Mouse (Mus musculus): ENCODE data around the gene Rasgrf1. TPM values are rescaled to one million over a fixed set of nuclear protein-coding genes. Genes with fewer than 3 reads are reported as not detected.
A peak's percentile ranks its signal among the peaks of the same experiment; 100 is the strongest.

Rasgrf1 gene
- total and polyA plus RNA-seq, 2 experiments from 2014 or later, result 28.3 to 53.4 TPM

GRCm38 (mm10) chr9:90021442-90021841, 111.7 kb downstream of the Rasgrf1 start:
- no peaks in the 10 kb centered on the region for H3K9me3 ChIP-seq (ENCODE audit: low read length)
- no peaks in the 10 kb centered on the region for H3K27me3 ChIP-seq (ENCODE audit: insufficient read depth, low read length)
- H3K27ac ChIP-seq, result no peak overlapping the region
- no peak for ATAC-seq
- H3K4me1 ChIP-seq (ENCODE audit: insufficient read depth, low read length), result no peaks in the 10 kb centered on the region
- TF ChIP-seq CTCF (IDR thresholded peaks at IDR 0.05; ENCODE audit: low read depth), result no peak
- 90% methylated on average over 4 of the region's 4 CpGs for WGBS
- no peak overlapping the region for H3K4me2 ChIP-seq (ENCODE audit: low read depth, low read length)
- H3K36me3 ChIP-seq (ENCODE audit: insufficient read depth, low read length), result no peaks in the 10 kb centered on the region
- H3K4me3 ChIP-seq (ENCODE audit: low read length), result no peak overlapping the region
- no peak for DNase-seq (ENCODE audit: low spot score)
- no peak overlapping the region for H3K9ac ChIP-seq (replicated peaks; ENCODE audit: low read length)

- H3K4me2 ChIP-seq (ENCODE audit: low read depth, low read length), result no peak overlapping the region
- H3K36me3 ChIP-seq (ENCODE audit: insufficient read depth, low read length), result no peaks in the 10 kb centered on the region
- H3K9me3 ChIP-seq (ENCODE audit: low read length), result no peaks in the 10 kb centered on the region
- H3K4me3 ChIP-seq (ENCODE audit: low read length), result no peak overlapping the region
- ATAC-seq (no peak), DNase-seq (ENCODE audit: low spot score) (no peak)
- no peaks in the 10 kb centered on the region for H3K4me1 ChIP-seq (ENCODE audit: insufficient read depth, low read length)
- WGBS, result 91% methylated on average over 6 of the region's 6 CpGs
- H3K27me3 ChIP-seq (ENCODE audit: insufficient read depth, low read length), result no peaks in the 10 kb centered on the region
- H3K9ac ChIP-seq (replicated peaks; ENCODE audit: low read length), result no peak overlapping the region
- peak; percentile 13; the same call in 1 of the 2 replicates for TF ChIP-seq CTCF (IDR thresholded peaks at IDR 0.05; ENCODE audit: low read depth)
- no peak overlapping the region for H3K27ac ChIP-seq
Measured at GRCm38 (mm10) chr9:90027709-90028108, 118.0 kb downstream of the Rasgrf1 start.

- no peak overlapping the region for H3K27ac ChIP-seq
- DNase-seq (ENCODE audit: low spot score) (no peak), ATAC-seq (no peak)
- H3K27me3 ChIP-seq (ENCODE audit: insufficient read depth, low read length), result no peaks in the 10 kb centered on the region
- no peaks in the 10 kb centered on the region for H3K4me1 ChIP-seq (ENCODE audit: insufficient read depth, low read length)
- no peak overlapping the region for H3K4me2 ChIP-seq (ENCODE audit: low read depth, low read length)
- no peak overlapping the region for H3K4me3 ChIP-seq (ENCODE audit: low read length)
- TF ChIP-seq CTCF (IDR thresholded peaks at IDR 0.05; ENCODE audit: low read depth), result no peak
- no peaks in the 10 kb centered on the region for H3K36me3 ChIP-seq (ENCODE audit: insufficient read depth, low read length)
- 84% methylated on average over 4 of the region's 4 CpGs for WGBS
- no peaks in the 10 kb centered on the region for H3K9me3 ChIP-seq (ENCODE audit: low read length)
- H3K9ac ChIP-seq (replicated peaks; ENCODE audit: low read length), result no peak overlapping the region
Measured at GRCm38 (mm10) chr9:90033922-90034321, 124.2 kb downstream of the Rasgrf1 start.

GRCm38 (mm10) chr9:90035168-90035567, 125.5 kb downstream of the Rasgrf1 start:
- Histone ChIP-seq H3K4me2 (ENCODE audit: low read depth, low read length) (no peak overlapping the region), H3K4me3 (ENCODE audit: low read length) (no peak overlapping the region), H3K27ac (no peak overlapping the region), H3K4me1 (ENCODE audit: insufficient read depth, low read length) (no peaks in the 10 kb centered on the region), H3K9me3 (ENCODE audit: low read length) (no peaks in the 10 kb centered on the region), H3K9ac (replicated peaks; ENCODE audit: low read length) (no peak overlapping the region), H3K27me3 (ENCODE audit: insufficient read depth, low read length) (no peaks in the 10 kb centered on the region), H3K36me3 (ENCODE audit: insufficient read depth, low read length) (no peaks in the 10 kb centered on the region)
- no peak for DNase-seq (ENCODE audit: low spot score)
- no peak for TF ChIP-seq CTCF (IDR thresholded peaks at IDR 0.05; ENCODE audit: low read depth)
- 77% methylated on average over 2 of the region's 2 CpGs for WGBS
- no peak for ATAC-seq

- ATAC-seq, result no peak
- WGBS, result 96% methylated on average over 3 of the region's 3 CpGs
Measured at GRCm38 (mm10) chr9:90035794-90036193, 126.1 kb downstream of the Rasgrf1 start.

GRCm38 (mm10) chr9:90036313-90036712, 126.6 kb downstream of the Rasgrf1 start:
- Histone ChIP-seq H3K4me2 (ENCODE audit: low read depth, low read length) (no peak overlapping the region), H3K27me3 (ENCODE audit: insufficient read depth, low read length) (no peaks in the 10 kb centered on the region), H3K36me3 (ENCODE audit: insufficient read depth, low read length) (no peaks in the 10 kb centered on the region), H3K9me3 (ENCODE audit: low read length) (no peaks in the 10 kb centered on the region), H3K4me3 (ENCODE audit: low read length) (no peak overlapping the region), H3K9ac (replicated peaks; ENCODE audit: low read length) (no peak overlapping the region), H3K27ac (no peak overlapping the region), H3K4me1 (ENCODE audit: insufficient read depth, low read length) (no peaks in the 10 kb centered on the region)
- no peak for TF ChIP-seq CTCF (IDR thresholded peaks at IDR 0.05; ENCODE audit: low read depth)
- no peak for DNase-seq (ENCODE audit: low spot score)
- WGBS, result 80% methylated on average over 4 of the region's 4 CpGs
- no peak for ATAC-seq

More at GRCm38 (mm10) chr9:90035794-90036193, 126.1 kb downstream of the Rasgrf1 start:
- no peaks in the 10 kb centered on the region for H3K36me3 ChIP-seq (ENCODE audit: insufficient read depth, low read length)
- TF ChIP-seq CTCF (IDR thresholded peaks at IDR 0.05; ENCODE audit: low read depth), result no peak
- H3K27me3 ChIP-seq (ENCODE audit: insufficient read depth, low read length), result no peaks in the 10 kb centered on the region
- H3K9ac ChIP-seq (replicated peaks; ENCODE audit: low read length), result no peak overlapping the region
- no peak overlapping the region for H3K4me3 ChIP-seq (ENCODE audit: low read length)
- no peaks in the 10 kb centered on the region for H3K9me3 ChIP-seq (ENCODE audit: low read length)
- no peak overlapping the region for H3K27ac ChIP-seq
- H3K4me2 ChIP-seq (ENCODE audit: low read depth, low read length), result no peak overlapping the region
- no peaks in the 10 kb centered on the region for H3K4me1 ChIP-seq (ENCODE audit: insufficient read depth, low read length)
- DNase-seq (ENCODE audit: low spot score), result no peak

GRCm38 (mm10) chr9:90038535-90038934, 128.8 kb downstream of the Rasgrf1 start:
- no peaks in the 10 kb centered on the region for H3K9me3 ChIP-seq (ENCODE audit: low read length)
- 65% methylated on average over 4 of the region's 4 CpGs for WGBS
- H3K27me3 ChIP-seq (ENCODE audit: insufficient read depth, low read length), result no peaks in the 10 kb centered on the region
- no peak for TF ChIP-seq CTCF (IDR thresholded peaks at IDR 0.05; ENCODE audit: low read depth)
- H3K4me2 ChIP-seq (ENCODE audit: low read depth, low read length), result no peak overlapping the region
- no peak overlapping the region for H3K9ac ChIP-seq (replicated peaks; ENCODE audit: low read length)
- H3K4me1 ChIP-seq (ENCODE audit: insufficient read depth, low read length), result no peaks in the 10 kb centered on the region
- H3K36me3 ChIP-seq (ENCODE audit: insufficient read depth, low read length), result no peaks in the 10 kb centered on the region
- no peak overlapping the region for H3K4me3 ChIP-seq (ENCODE audit: low read length)
- ATAC-seq (no peak), DNase-seq (ENCODE audit: low spot score) (no peak)
- no peak overlapping the region for H3K27ac ChIP-seq
